Mouse (Mus musculus) hindbrain, embryonic 15.5 days (tissue): Measurements from ENCODE around the gene Serinc5. TPM values are rescaled to one million over a fixed set of nuclear protein-coding genes. Genes with fewer than 3 reads are reported as not detected.

Experiments
- ATAC-seq: fragments of 200-750 bp; cut with Nextera tagmentation; 2 replicates; pipeline ENCODE4 v1.8.0; 2017; ENCODE audit warnings: low read depth, moderate number of reproducible peaks, moderate TSS enrichment; ENCODE audit not compliant: low FRiP score
- H3K27ac ChIP-seq: fragments of 300-500 bp; sonication (generic); replicated peaks from 2 replicates; pipeline ENCODE4 v1.5.1; 2015; ENCODE audit warnings: mild to moderate bottlenecking, inconsistent platforms
- H3K27me3 ChIP-seq: fragments of 300-500 bp; sonication (generic); 2 replicates; pipeline ENCODE4 v1.6.1; 2015; ENCODE audit warnings: control low read depth, inconsistent platforms
- H3K36me3 ChIP-seq: fragments of 300-500 bp; sonication (generic); 2 replicates; pipeline ENCODE4 v1.6.1; 2015; ENCODE audit warnings: control low read depth, inconsistent platforms
- H3K4me1 ChIP-seq: fragments of 300-500 bp; sonication (generic); replicated peaks from 2 replicates; pipeline ENCODE4 v1.6.1; 2015; ENCODE audit warnings: control low read depth, inconsistent platforms
- H3K4me2 ChIP-seq: fragments of 300-500 bp; sonication (generic); 2 replicates; pipeline ENCODE4 v1.6.1; 2015; ENCODE audit warnings: moderate library complexity, mild to moderate bottlenecking, inconsistent platforms
- H3K4me3 ChIP-seq: fragments of 300-500 bp; sonication (generic); 2 replicates; pipeline ENCODE4 v1.5.1; 2015; ENCODE audit warnings: mild to moderate bottlenecking, inconsistent platforms
- H3K9ac ChIP-seq: fragments of 300-500 bp; sonication (generic); 2 replicates; pipeline ENCODE4 v1.6.1; 2015; ENCODE audit warnings: inconsistent platforms
- H3K9me3 ChIP-seq: fragments of 300-500 bp; sonication (generic); 2 replicates; pipeline ENCODE4 v1.6.1; 2016; ENCODE audit warnings: control low read depth, inconsistent platforms
- WGBS: fragments of 180-500 bp; shearing (Covaris S2); methylation state at CpG from one replicate; pipeline ENCODE4 v1.1.7; 2015; 5-methylcytosine and 5-hydroxymethylcytosine counted together
- polyA plus RNA-seq: library from polyadenylated mRNA; unstranded; fragments of >200 nt; fragmentation: Nextera tagmentation; extraction: Ambion mirVana; gene quantifications from 2 replicates; pipeline ENCODE4 v1.2.1, GENCODE M21; 2015

Gene Serinc5
- polyA plus RNA-seq, 1 experiment from 2014 or later = 17.5 TPM

- no peak overlapping the region for H3K4me2 ChIP-seq
- H3K9me3 ChIP-seq = no peaks in the 10 kb centered on the region
- H3K36me3 ChIP-seq = no peaks in the 10 kb centered on the region
- ATAC-seq = no peak
- peaks cover 17% of the 10 kb centered on the region for H3K4me1 ChIP-seq
- H3K4me3 ChIP-seq = no peak overlapping the region
- no peak overlapping the region for H3K27ac ChIP-seq
- 55% methylated on average over 7 of the region's 7 CpGs for WGBS
- H3K27me3 ChIP-seq = no peaks in the 10 kb centered on the region
- H3K9ac ChIP-seq = no peak overlapping the region
These were observed 144.1 kb downstream of the Serinc5 start for GRCm38 (mm10) chr13:92755036-92755435.

- Histone ChIP-seq H3K9ac (no peak overlapping the region), H3K9me3 (no peaks in the 10 kb centered on the region), H3K27me3 (no peaks in the 10 kb centered on the region), H3K27ac (no peak overlapping the region), H3K4me1 (no peaks in the 10 kb centered on the region), H3K4me2 (no peak overlapping the region), H3K4me3 (no peak overlapping the region), H3K36me3 (no peaks in the 10 kb centered on the region)
- 85% methylated on average over 12 of the region's 12 CpGs for WGBS
- no peak for ATAC-seq
These were observed 147.2 kb downstream of the Serinc5 start for GRCm38 (mm10) chr13:92757972-92758585.

DNA sequence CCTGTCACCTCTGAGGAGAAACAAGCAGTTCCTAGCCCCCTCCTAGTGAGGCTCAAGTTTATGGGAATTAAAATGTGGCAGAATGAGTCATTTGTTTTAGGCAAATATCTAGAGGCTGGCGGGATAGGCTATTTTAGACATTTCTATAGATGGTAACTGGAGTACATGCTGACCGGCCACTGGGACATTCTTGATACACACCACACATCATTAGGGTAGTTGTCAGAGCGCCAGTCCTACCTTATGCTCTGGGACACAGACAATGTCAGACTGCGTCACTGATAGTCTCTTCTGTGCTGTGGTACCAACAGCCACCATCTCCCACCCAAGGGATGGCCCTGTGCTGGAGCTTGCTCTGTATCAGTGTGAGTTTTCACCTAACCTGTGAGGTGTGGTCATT, 148.2 kb downstream of the Serinc5 start:
- Histone ChIP-seq H3K4me2 (no peak overlapping the region), H3K4me3 (no peak overlapping the region), H3K4me1 (no peaks in the 10 kb centered on the region), H3K27ac (no peak overlapping the region), H3K36me3 (no peaks in the 10 kb centered on the region), H3K9me3 (no peaks in the 10 kb centered on the region), H3K27me3 (no peaks in the 10 kb centered on the region), H3K9ac (no peak overlapping the region)
- 93% methylated on average over 4 of the region's 4 CpGs for WGBS
- no peak for ATAC-seq

GRCm38 (mm10) chr13:92760519-92760918, 149.6 kb downstream of the Serinc5 start:
- H3K27ac ChIP-seq = no peak overlapping the region
- H3K4me2 ChIP-seq = no peak overlapping the region
- H3K9ac ChIP-seq = no peak overlapping the region
- no peaks in the 10 kb centered on the region for H3K36me3 ChIP-seq
- no peak overlapping the region for H3K4me3 ChIP-seq
- WGBS = 95% methylated on average over 6 of the region's 6 CpGs
- ATAC-seq = no peak
- no peaks in the 10 kb centered on the region for H3K4me1 ChIP-seq
- no peaks in the 10 kb centered on the region for H3K9me3 ChIP-seq
- H3K27me3 ChIP-seq = no peaks in the 10 kb centered on the region

Other genes starting within 250 kb of the Serinc5 start
- gene Ankrd34b, start 185.2 kb upstream of the Serinc5 start, polyA plus RNA-seq = 3.4 and 3.5 TPM in 2 replicates
- gene Fam151b, start 127.1 kb upstream of the Serinc5 start, polyA plus RNA-seq = 0.18 and 0.21 TPM in 2 replicates
- 9.0 and 9.2 TPM in 2 replicates for gene Zfyve16, start 80.2 kb upstream of the Serinc5 start, polyA plus RNA-seq
- gene Spz1, start 34.9 kb upstream of the Serinc5 start, polyA plus RNA-seq = not detected in 2 replicates
- gene Thbs4, start 183.7 kb downstream of the Serinc5 start, polyA plus RNA-seq = 1.7 and 2.8 TPM in 2 replicates
- gene Mtx3, start 233.7 kb downstream of the Serinc5 start, polyA plus RNA-seq = 3.8 and 4.0 TPM in 2 replicates